Mouse (Mus musculus) kidney, adult 8-10 months (tissue): ENCODE results near the gene Tpk1.
A peak's percentile ranks its signal among the peaks of the same experiment; 100 is the strongest.

Experiments
- DNase-seq, 2 experiments: peaks; one replicate each; pipeline ENCODE4 v3.0.0; 2022

The Tpk1 gene

GRCm38 (mm10) chr6:43343006-43343405, 323.1 kb downstream of the Tpk1 start:
- DNase-seq, result no peak

DNA sequence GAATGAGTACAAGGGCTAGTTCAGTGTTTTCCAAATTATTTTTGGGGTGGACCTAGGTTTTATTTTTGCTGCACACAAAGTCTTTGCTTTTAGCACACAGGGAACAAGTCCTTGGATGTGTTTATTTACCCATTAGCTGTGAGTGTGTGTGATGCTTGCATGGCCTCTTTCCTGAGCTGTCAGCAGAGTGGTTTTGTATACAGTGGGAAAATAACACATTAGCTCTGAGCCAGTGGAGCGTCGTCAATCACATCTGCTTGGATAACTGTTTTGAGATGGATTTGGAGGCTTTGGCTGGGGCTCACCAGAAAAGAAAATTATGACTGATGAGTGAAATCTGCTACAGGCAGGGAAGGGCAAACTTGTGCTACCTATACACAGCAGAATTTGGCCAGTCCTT, 323.7 kb downstream of the Tpk1 start:
- no peak for DNase-seq

- DNase-seq, result no peak
These were observed 327.3 kb downstream of the Tpk1 start for GRCm38 (mm10) chr6:43338804-43339203.

- DNase-seq, result peak; percentile 13 to 31
These were observed 328.6 kb downstream of the Tpk1 start for GRCm38 (mm10) chr6:43337491-43337961.

GRCm38 (mm10) chr6:43335619-43336234, 330.4 kb downstream of the Tpk1 start:
- no peak for DNase-seq

- no peak for DNase-seq
These were observed 332.6 kb downstream of the Tpk1 start for GRCm38 (mm10) chr6:43333479-43333878.

DNA sequence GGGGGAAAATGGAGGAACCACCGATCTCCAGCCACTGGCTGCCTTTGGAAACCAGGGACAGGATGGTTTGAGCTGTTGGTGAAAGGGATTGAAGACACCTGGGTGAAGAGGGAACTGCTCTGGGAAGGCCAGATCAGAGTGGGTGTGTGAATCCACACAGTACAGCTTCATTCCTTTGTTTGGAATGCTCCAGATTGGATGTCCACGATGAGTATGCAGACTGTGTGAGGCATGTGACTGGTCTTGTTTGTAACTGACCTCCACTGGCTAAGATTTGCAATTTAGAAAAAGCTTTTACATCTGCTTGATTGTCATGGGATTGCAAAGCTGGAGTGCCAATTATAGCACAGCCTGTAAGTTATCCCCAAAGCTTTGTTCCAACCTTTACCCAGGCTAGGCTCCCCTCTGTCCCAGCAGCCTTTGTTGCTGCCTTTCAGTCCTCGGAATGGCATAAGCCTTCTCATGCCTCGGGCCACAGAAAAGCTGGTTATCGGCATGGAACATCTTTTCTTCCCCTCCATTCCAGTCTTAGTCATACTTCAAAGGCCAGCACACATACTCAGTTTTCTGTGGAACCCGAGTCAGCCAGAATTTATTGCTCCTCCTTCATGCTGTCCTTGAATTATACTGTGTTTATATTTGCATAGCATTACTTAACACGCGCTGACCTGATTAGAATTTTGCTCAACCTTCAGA, 353.0 kb downstream of the Tpk1 start:
- DNase-seq, result no peak

DNA sequence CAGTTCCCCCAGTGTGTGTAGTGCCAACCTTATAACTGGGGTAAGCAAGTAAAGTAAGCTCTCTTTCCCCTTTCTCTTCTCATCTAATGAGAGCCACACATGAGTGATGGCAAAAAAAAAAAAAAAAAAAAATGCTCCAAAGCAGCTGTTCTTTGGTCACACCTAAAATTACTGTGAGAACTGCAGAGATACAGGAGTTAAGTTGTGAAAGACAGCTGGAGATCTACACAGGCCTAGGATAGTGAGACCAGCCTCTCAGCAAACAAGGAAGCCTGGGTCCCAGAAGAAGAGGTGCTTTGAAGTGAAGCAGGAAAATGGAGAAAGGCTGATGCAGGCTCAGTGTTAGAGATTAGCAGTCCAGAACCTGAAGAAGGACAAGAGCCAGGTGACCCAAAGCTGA, 353.5 kb downstream of the Tpk1 start:
- no peak for DNase-seq

DNA sequence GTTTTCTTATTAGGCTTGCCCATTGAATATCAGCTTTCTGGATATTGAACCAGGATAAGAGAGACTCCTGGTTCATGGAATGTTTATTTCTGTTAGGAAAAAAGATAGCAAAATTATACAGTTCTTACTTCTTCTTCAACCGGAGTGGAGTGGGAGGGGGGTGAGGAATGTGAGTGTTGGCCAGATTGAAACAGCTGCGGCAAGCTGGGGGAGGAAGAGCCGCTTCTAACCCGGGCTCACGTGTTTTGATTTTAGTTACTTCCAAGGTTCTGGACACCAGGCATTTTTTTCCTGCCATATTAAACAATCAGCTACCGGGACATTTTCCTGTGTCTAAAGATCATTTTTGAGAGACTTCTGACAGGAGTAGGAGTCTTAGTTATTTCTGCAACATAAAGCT, 356.0 kb downstream of the Tpk1 start:
- DNase-seq, result no peak

DNA sequence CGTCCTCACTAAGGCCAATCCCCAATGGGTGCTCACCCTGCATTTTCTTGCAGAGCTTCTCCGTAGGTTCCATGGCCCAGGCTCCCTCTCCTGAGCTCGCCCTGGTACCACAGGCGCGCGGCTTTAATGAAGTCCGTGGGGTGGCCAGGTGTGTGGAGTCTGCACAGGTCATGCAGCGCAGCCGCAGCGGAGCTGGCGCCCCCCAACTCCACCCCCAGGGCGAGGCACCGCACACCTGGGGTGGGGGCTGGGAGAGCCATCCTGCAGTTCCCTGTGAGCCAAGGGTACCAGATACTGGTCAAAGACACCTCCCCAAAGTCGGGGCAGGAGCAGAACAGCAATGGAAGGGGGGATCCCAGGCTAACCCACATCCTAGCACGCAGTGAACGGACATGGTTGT, 356.6 kb downstream of the Tpk1 start, which contains the start of gene Nobox:
Gene Nobox (minus strand): TSS at position 101 of the 400 bp plus-strand sequence.
- no peak for DNase-seq

GRCm38 (mm10) chr6:43297508-43297850, 368.6 kb downstream of the Tpk1 start:
- DNase-seq, result no peak

GRCm38 (mm10) chr6:43296798-43297507, 369.1 kb downstream of the Tpk1 start:
- peak in 1 of 2 experiments; percentile 15 for DNase-seq

DNA sequence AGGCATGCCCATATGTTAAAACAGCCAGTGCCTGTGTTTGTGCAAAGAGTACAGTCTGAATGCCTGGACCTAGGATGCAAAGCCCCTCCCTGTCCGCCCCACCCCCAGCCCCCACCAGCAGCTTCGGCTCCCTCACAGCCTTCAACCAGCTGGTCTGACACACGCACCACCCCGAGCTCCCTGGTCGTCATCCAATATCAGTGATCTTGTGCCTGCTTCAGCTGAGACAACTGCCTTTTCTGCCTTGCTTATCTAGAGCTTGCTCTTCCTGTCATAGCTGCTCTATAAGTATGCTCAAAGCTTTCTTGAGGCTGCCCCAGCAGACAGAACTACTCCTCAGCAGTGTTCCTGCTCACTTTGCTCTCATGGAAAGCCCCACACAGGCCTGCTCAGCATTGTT, 370.2 kb downstream of the Tpk1 start:
- DNase-seq, result no peak
